ENCODE assay signal across 21 mouse cellular contexts in genomic region chr1:43142849-43143248, GRCm38 (mm10). TPM values are rescaled to one million over a fixed set of nuclear protein-coding genes. Genes with fewer than 3 reads are reported as not detected.
DNase-seq lines count a peak whose midpoint lies in the region; ATAC-seq and TF ChIP-seq lines count a peak whose summit lies in the region.
"Had no signal": no experiment of that assay in that cellular context is flagged by ENCODE, and none has a peak within 500 bp of the region (broad histone marks: within the 10 kb centered on the region; RNA-seq: fewer than 3 reads in every experiment).

No protein-coding gene starts in this region.

- no peak overlapping the region for H3K9ac ChIP-seq in forebrain, embryonic 14.5 days (ENCODE audit: low read length)
- no peak overlapping the region for H3K9ac ChIP-seq in forebrain, embryonic 13.5 days
- H3K9ac ChIP-seq in heart, embryonic 16.5 days (ENCODE audit: low read length) = no peak overlapping the region
- peak overlapping the region; percentile 9; the same call in 1 of the 2 replicates for H3K9ac ChIP-seq in CH12.LX (ENCODE audit: insufficient read depth, low read depth)
- H3K9ac ChIP-seq: embryonic facial prominence, embryonic 12.5 days; hindbrain, embryonic 12.5 days; limb, embryonic 12.5 days; liver, embryonic 12.5 days; midbrain, embryonic 15.5 days; neural tube, embryonic 15.5 days had no signal

- ATAC-seq in forebrain, embryonic 14.5 days = peak; percentile 30
- no peak for ATAC-seq in forebrain, embryonic 13.5 days
- ATAC-seq in heart, embryonic 16.5 days (replicated peaks; ENCODE audit: extremely low read depth, insufficient read depth, low FRiP score) = no peak
- ATAC-seq: liver, embryonic 12.5 days; midbrain, embryonic 15.5 days had no signal

- peak; percentile 67 for DNase-seq in forebrain, embryonic 14.5 days (ENCODE audit: low spot score)
- DNase-seq in heart, adult 18-20 months = no peak
- DNase-seq in CH12.LX (ENCODE audit: extremely low read depth) = no peak
- peak; percentile 70 for DNase-seq in brain, embryonic 14.5 days (ENCODE audit: low read depth)
- no peak for DNase-seq in adrenal gland, postnatal 4 days (ENCODE audit: low spot score in 2 of 2)
- DNase-seq: cerebellum, adult 9-10 months; gastrocnemius, postnatal 25 days; lung, adult 2 months; lung, postnatal 36 days; thymus, postnatal 36 days had no signal

- TF ChIP-seq RAD21 in CH12.LX (IDR thresholded peaks at IDR 0.05; ENCODE audit: low read depth, low read length) = no peak

- H3K79me2 ChIP-seq in CH12.LX (replicated peaks; ENCODE audit: control insufficient read depth, extremely low read depth, insufficient read depth, poor library complexity, severe bottlenecking) = no peaks in the 10 kb centered on the region

- 40% methylated on average over 6 of the region's 6 CpGs for WGBS in forebrain, embryonic 14.5 days
- WGBS in forebrain, embryonic 13.5 days = 59% methylated on average over 6 of the region's 6 CpGs
- WGBS in heart, embryonic 16.5 days = 71% methylated on average over 6 of the region's 6 CpGs

- H3K4me1 ChIP-seq in forebrain, embryonic 14.5 days (ENCODE audit: control insufficient read depth, insufficient read depth, low read length) = 0 out of 2 replicates have a peak, but pooled peaks cover 4% of the 10 kb centered on the region
- peaks cover 4% of the 10 kb centered on the region for H3K4me1 ChIP-seq in forebrain, embryonic 13.5 days
- peaks cover 57% of the 10 kb centered on the region for H3K4me1 ChIP-seq in heart, embryonic 16.5 days (ENCODE audit: control insufficient read depth, insufficient read depth, low read length)
- peaks cover 18 to 33% of the 10 kb centered on the region in 2 experiments for H3K4me1 ChIP-seq in CH12.LX (ENCODE audit: control insufficient read depth in 1 of 2, insufficient read depth in 2 of 2)
- H3K4me1 ChIP-seq: embryonic facial prominence, embryonic 12.5 days; hindbrain, embryonic 12.5 days; limb, embryonic 12.5 days; liver, embryonic 12.5 days; midbrain, embryonic 15.5 days; neural tube, embryonic 15.5 days had no signal

- dilution Hi-C loops in CH12.LX (cut with MboI; ENCODE audit: extremely low pct_ligation_motif_present, extremely low pct_unique_long_range_greater_than_20kb, low sequenced_read_pairs) = no loop called here

- H3K4me2 ChIP-seq in forebrain, embryonic 14.5 days (ENCODE audit: low read length) = no peak overlapping the region
- no peak overlapping the region for H3K4me2 ChIP-seq in forebrain, embryonic 13.5 days
- H3K4me2 ChIP-seq in heart, embryonic 16.5 days (ENCODE audit: low read depth, low read length) = no peak overlapping the region
- H3K4me2 ChIP-seq in CH12.LX (ENCODE audit: insufficient read depth, low read depth, poor library complexity, severe bottlenecking) = peak overlapping the region; percentile 51; the same call in 1 of the 2 replicates
- H3K4me2 ChIP-seq: embryonic facial prominence, embryonic 12.5 days; heart, embryonic 11.5 days; hindbrain, embryonic 12.5 days; limb, embryonic 12.5 days; liver, embryonic 12.5 days; midbrain, embryonic 15.5 days; neural tube, embryonic 15.5 days had no signal

- no peak for TF ChIP-seq CTCF in CH12.LX (conservative IDR thresholded peaks at IDR 0.05 in 1 of 2, IDR thresholded peaks at IDR 0.05 in 1 of 2; ENCODE audit: low read depth in 2 of 2, low read length in 2 of 2)
- TF ChIP-seq CTCF in brain, embryonic 14.5 days (IDR thresholded peaks at IDR 0.05; ENCODE audit: borderline replicate concordance, extremely low read depth, insufficient read depth, insufficient read length) = no peak

- peak; percentile 28 for TF ChIP-seq EP300 in CH12.LX (IDR thresholded peaks at IDR 0.05; ENCODE audit: low read length)

- no peaks in the 10 kb centered on the region for H3K27me3 ChIP-seq in forebrain, embryonic 14.5 days (replicated peaks; ENCODE audit: control insufficient read depth, insufficient read depth, low read length)
- no peaks in the 10 kb centered on the region for H3K27me3 ChIP-seq in forebrain, embryonic 13.5 days
- no peaks in the 10 kb centered on the region for H3K27me3 ChIP-seq in heart, embryonic 16.5 days (ENCODE audit: control insufficient read depth, insufficient read depth, low read length)
- no peaks in the 10 kb centered on the region for H3K27me3 ChIP-seq in CH12.LX (replicated peaks)
- H3K27me3 ChIP-seq: embryonic facial prominence, embryonic 12.5 days; hindbrain, embryonic 12.5 days; limb, embryonic 12.5 days; liver, embryonic 12.5 days; midbrain, embryonic 15.5 days; neural tube, embryonic 15.5 days had no signal

- in situ Hi-C loops in CH12.LX (cut with MboI; ENCODE audit: low pct_ligation_motif_present, low pct_unique_long_range_greater_than_20kb, low sequenced_read_pairs) = loop anchor here (5.0 to 25.0 kb wide), 3 partner anchors 124 to 594 kb away; partner anchors contain the start of gene 1500015O10Rik

- no peak overlapping the region for H3K27ac ChIP-seq in forebrain, embryonic 14.5 days (ENCODE audit: low read depth, low read length)
- H3K27ac ChIP-seq in forebrain, embryonic 13.5 days = no peak overlapping the region
- H3K27ac ChIP-seq in heart, embryonic 16.5 days (ENCODE audit: low read length) = peak overlapping the region; percentile 58; the same call in 1 of the 2 replicates
- peak overlapping the region; percentile 96 for H3K27ac ChIP-seq in CH12.LX (ENCODE audit: insufficient read depth, low read depth)
- H3K27ac ChIP-seq: embryonic facial prominence, embryonic 12.5 days; hindbrain, embryonic 12.5 days; limb, embryonic 12.5 days; liver, embryonic 12.5 days; midbrain, embryonic 15.5 days; neural tube, embryonic 15.5 days had no signal

- TF ChIP-seq POLR2A in CH12.LX (IDR thresholded peaks at IDR 0.05; ENCODE audit: low read depth, low read length) = no peak
- no peak for TF ChIP-seq POLR2A in brain, embryonic 14.5 days (IDR thresholded peaks at IDR 0.05; ENCODE audit: borderline replicate concordance, extremely low read depth, insufficient read depth, insufficient read length, poor library complexity, severe bottlenecking)

- H3K4me3 ChIP-seq in forebrain, embryonic 14.5 days (ENCODE audit: low read depth, low read length) = no peak overlapping the region
- no peak overlapping the region for H3K4me3 ChIP-seq in forebrain, embryonic 13.5 days
- no peak overlapping the region for H3K4me3 ChIP-seq in heart, embryonic 16.5 days (ENCODE audit: low read length)
- H3K4me3 ChIP-seq in CH12.LX (replicated peaks in 1 of 3; ENCODE audit: low read depth in 2 of 3, low read length in 2 of 3, poor library complexity in 1 of 3) = no peak overlapping the region
- H3K4me3 ChIP-seq: embryonic facial prominence, embryonic 12.5 days; hindbrain, embryonic 12.5 days; limb, embryonic 12.5 days; liver, embryonic 12.5 days; midbrain, embryonic 15.5 days; neural tube, embryonic 15.5 days had no signal

- H3K36me3 ChIP-seq in forebrain, embryonic 14.5 days (ENCODE audit: control insufficient read depth, insufficient read depth, low read length) = no peaks in the 10 kb centered on the region
- H3K36me3 ChIP-seq in forebrain, embryonic 13.5 days (ENCODE audit: poor library complexity, severe bottlenecking) = no peaks in the 10 kb centered on the region
- peaks cover 25% of the 10 kb centered on the region for H3K36me3 ChIP-seq in heart, embryonic 16.5 days (ENCODE audit: control insufficient read depth, insufficient read depth)
- H3K36me3 ChIP-seq in CH12.LX (replicated peaks in 1 of 2; ENCODE audit: control insufficient read depth in 1 of 2, insufficient read depth in 1 of 2, low read length in 1 of 2) = no peaks in the 10 kb centered on the region
- H3K36me3 ChIP-seq: hindbrain, embryonic 12.5 days; limb, embryonic 12.5 days; liver, embryonic 12.5 days; midbrain, embryonic 15.5 days had no signal

- no peaks in the 10 kb centered on the region for H3K9me3 ChIP-seq in forebrain, embryonic 14.5 days (replicated peaks; ENCODE audit: control insufficient read depth, low read length)
- no peaks in the 10 kb centered on the region for H3K9me3 ChIP-seq in forebrain, embryonic 13.5 days (replicated peaks)
- no peaks in the 10 kb centered on the region for H3K9me3 ChIP-seq in heart, embryonic 16.5 days (replicated peaks; ENCODE audit: control insufficient read depth, low read length)
- H3K9me3 ChIP-seq in CH12.LX (replicated peaks; ENCODE audit: low read length) = no peaks in the 10 kb centered on the region
- H3K9me3 ChIP-seq: embryonic facial prominence, embryonic 12.5 days; hindbrain, embryonic 12.5 days; limb, embryonic 12.5 days; liver, embryonic 12.5 days; midbrain, embryonic 15.5 days; neural tube, embryonic 15.5 days had no signal

RNA-seq across cellular contexts. Expression of gene AI597479, which starts 44.3 kb away (rescaled TPM):
- 50.4 and 54.4 TPM in 2 replicates for polyA plus RNA-seq in forebrain, embryonic 14.5 days (2014; fragmentation: Nextera tagmentation; extraction: Ambion mirVana)
- 41.0 and 47.7 TPM in 2 replicates for polyA plus RNA-seq in forebrain, embryonic 13.5 days (2015; fragmentation: Nextera tagmentation; extraction: Ambion mirVana)
- polyA plus RNA-seq in heart, embryonic 16.5 days (2015; fragmentation: Nextera tagmentation; extraction: Ambion mirVana) = 24.5 and 24.8 TPM in 2 replicates
- 10 to 100 TPM; 21.5 to 24.2 TPM for total RNA-seq in heart, adult 18-20 months (2021)
- total RNA-seq in CH12.LX (2012; rRNA removed) = 20.9 and 22.6 TPM in 2 replicates
- 39.8 and 42.6 TPM in 2 replicates for total RNA-seq in CH12.LX (2014; rRNA removed)
- 18.4 and 19.5 TPM in 2 replicates for polyA plus RNA-seq in CH12.LX (2012; ENCODE audit: insufficient read length, low read depth)
- 32.3 and 33.8 TPM in 2 replicates for polyA plus RNA-seq in brain, embryonic 14.5 days (2012; rRNA removed)
- 10 to 100 TPM; 19.5 to 20.4 TPM for total RNA-seq in adrenal gland, postnatal 4 days (2021)

RNA-seq across cellular contexts. Expression of gene Tgfbrap1, which starts 44.4 kb away (rescaled TPM):
- 12.9 and 16.3 TPM in 2 replicates for polyA plus RNA-seq in forebrain, embryonic 14.5 days (2014; fragmentation: Nextera tagmentation; extraction: Ambion mirVana)
- 13.2 and 14.9 TPM in 2 replicates for polyA plus RNA-seq in forebrain, embryonic 13.5 days (2015; fragmentation: Nextera tagmentation; extraction: Ambion mirVana)
- polyA plus RNA-seq in heart, embryonic 16.5 days (2015; fragmentation: Nextera tagmentation; extraction: Ambion mirVana) = 7.2 and 7.3 TPM in 2 replicates
- total RNA-seq in heart, adult 18-20 months (2021) = 10 to 100 TPM; 14.2 to 15.1 TPM
- 6.0 and 7.6 TPM in 2 replicates for total RNA-seq in CH12.LX (2012; rRNA removed)
- 3.1 and 3.8 TPM in 2 replicates for total RNA-seq in CH12.LX (2014; rRNA removed)
- 8.0 and 8.4 TPM in 2 replicates for polyA plus RNA-seq in CH12.LX (2012; ENCODE audit: insufficient read length, low read depth)
- 30.4 and 36.0 TPM in 2 replicates for polyA plus RNA-seq in brain, embryonic 14.5 days (2012; rRNA removed)
- total RNA-seq in adrenal gland, postnatal 4 days (2021) = 10 to 100 TPM; 30.7 to 31.4 TPM

RNA-seq across cellular contexts. Expression of gene Fhl2, which starts 53.9 kb away (rescaled TPM):
- polyA plus RNA-seq in forebrain, embryonic 14.5 days (2014; fragmentation: Nextera tagmentation; extraction: Ambion mirVana) = 11.9 and 16.3 TPM in 2 replicates
- 4.8 and 6.2 TPM in 2 replicates for polyA plus RNA-seq in forebrain, embryonic 13.5 days (2015; fragmentation: Nextera tagmentation; extraction: Ambion mirVana)
- polyA plus RNA-seq in heart, embryonic 16.5 days (2015; fragmentation: Nextera tagmentation; extraction: Ambion mirVana) = 426 and 443 TPM in 2 replicates
- 1,000 to 10,000 TPM; 1,612 to 1,845 TPM for total RNA-seq in heart, adult 18-20 months (2021)
- total RNA-seq in CH12.LX (2012; rRNA removed) (0.21 TPM in 1 of 2 replicates, not detected in the other), CH12.LX (2014; rRNA removed) (0.13 TPM in 1 of 2 replicates, not detected in the other)
- 0.14 TPM in 1 of 2 replicates, not detected in the other for polyA plus RNA-seq in CH12.LX (2012; ENCODE audit: insufficient read length, low read depth)
- 15.4 and 17.2 TPM in 2 replicates for polyA plus RNA-seq in brain, embryonic 14.5 days (2012; rRNA removed)
- 10 to 100 TPM; 31.3 to 36.9 TPM for total RNA-seq in adrenal gland, postnatal 4 days (2021)
- total RNA-seq: megakaryocyte-erythroid progenitor cell, adult 5-6 weeks; MEL had no signal

Comparison
In these comparisons a context has a peak if more than half of its experiments do, and no peak if none do; other contexts are left out.
1. DNase-seq: peak in forebrain, embryonic 14.5 days (single experiment) and brain, embryonic 14.5 days (single experiment); none in heart, adult 18-20 months (0 of 2), CH12.LX (single experiment) and adrenal gland, postnatal 4 days (0 of 2).
2. H3K27ac ChIP-seq: peak in heart, embryonic 16.5 days (single experiment) and CH12.LX (single experiment); none in forebrain, embryonic 14.5 days (single experiment) and forebrain, embryonic 13.5 days (single experiment).
3. RNA of gene Fhl2, which starts 53.9 kb away (polyA plus RNA-seq): 426 to 443 TPM in heart, embryonic 16.5 days; 15.4 to 17.2 TPM in brain, embryonic 14.5 days, 11.9 to 16.3 TPM in forebrain, embryonic 14.5 days, 4.8 to 6.2 TPM in forebrain, embryonic 13.5 days and 0.14 TPM in CH12.LX; every median in the first group is over 10 times any median in the second.